Mouse (Mus musculus) brain, embryonic 14.5 days (tissue): ENCODE data around the gene Atox1.

Experiments
- CTCF ChIP-seq: fragments of 200-500 bp; IDR thresholded peaks from 2 replicates; pipeline ENCODE4 v1.5.1; 2012; ENCODE audit warnings: inconsistent platforms, mild to moderate bottlenecking, moderate library complexity, borderline replicate concordance; ENCODE audit not compliant: insufficient read depth, insufficient read length; ENCODE audit errors: extremely low read depth
- POLR2A ChIP-seq: fragments of 200-500 bp; IDR thresholded peaks from 2 replicates; pipeline ENCODE4 v1.6.1; 2012; ENCODE audit warnings: mild to moderate bottlenecking, inconsistent platforms, borderline replicate concordance; ENCODE audit not compliant: poor library complexity, insufficient read depth, insufficient read length, severe bottlenecking; ENCODE audit errors: extremely low read depth

DNA sequence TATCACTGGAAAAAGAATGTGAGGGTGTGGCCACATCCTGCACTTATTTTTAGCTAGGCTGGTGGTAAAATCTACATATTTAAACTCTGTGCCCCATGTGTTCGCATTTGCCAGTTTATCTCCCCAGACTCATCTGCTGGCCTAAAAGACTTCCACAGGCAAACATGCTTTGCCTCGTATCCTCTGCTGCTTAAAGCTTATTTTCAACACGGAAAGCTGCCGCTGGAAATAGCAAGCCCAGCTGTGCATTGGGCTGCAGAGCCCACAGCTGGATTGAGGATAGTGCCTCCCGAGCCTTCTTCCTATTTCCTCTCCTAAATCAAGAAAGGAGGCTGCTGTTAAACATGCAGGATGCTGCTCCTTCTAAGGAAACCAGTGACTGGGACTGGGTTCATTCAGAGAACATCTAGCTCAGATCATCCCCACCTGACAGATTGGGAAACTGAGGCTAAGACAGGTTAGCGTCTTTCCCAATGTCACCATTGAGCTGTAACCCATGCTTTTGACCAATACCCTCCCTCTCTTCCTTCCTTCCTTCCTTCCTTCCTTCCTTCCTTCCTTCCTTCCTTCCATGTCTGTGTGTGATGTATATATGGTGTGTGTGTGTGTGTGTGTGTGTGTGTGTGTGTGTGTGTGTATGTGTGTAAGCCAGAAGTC is 44.3 kb downstream of the Atox1 start:
- TF ChIP-seq POLR2A: no peak
- no peak for TF ChIP-seq CTCF
